Mouse (Mus musculus): ENCODE results near the gene Eif5b. TPM values are rescaled to one million over a fixed set of nuclear protein-coding genes. Genes with fewer than 3 reads are reported as not detected.
A peak's percentile ranks its signal among the peaks of the same experiment; 100 is the strongest.

Eif5b gene
- polyA plus RNA-seq, 1 experiment from 2014 or later: 30.6 TPM

DNA sequence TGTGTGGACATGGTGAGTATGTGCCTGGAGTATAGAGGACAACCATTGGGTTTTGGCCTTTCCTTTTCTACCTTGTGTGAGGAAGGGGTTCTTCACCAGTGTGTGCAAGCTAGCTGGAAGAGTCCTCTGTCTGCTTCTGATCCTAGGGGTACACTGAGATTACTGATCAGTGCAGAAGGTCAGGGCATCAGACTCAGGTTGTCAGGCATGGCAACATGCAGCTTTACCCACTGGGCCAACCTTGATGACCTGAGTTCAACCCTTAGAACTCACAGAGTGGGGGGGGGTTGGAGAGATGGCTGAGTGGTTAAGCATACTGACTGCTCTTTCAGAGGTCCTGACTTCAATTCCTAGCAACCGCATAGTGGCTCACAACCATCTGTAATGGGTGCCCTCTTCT is 13.5 kb upstream of the Eif5b start:
- H3K36me3 ChIP-seq (replicated peaks): peaks cover 53% of the 10 kb centered on the region
- H3K27me3 ChIP-seq (replicated peaks; ENCODE audit: low read depth, poor library complexity, severe bottlenecking): no peaks in the 10 kb centered on the region
- peaks cover 4% of the 10 kb centered on the region; the same call in 1 of the 2 replicates for H3K4me1 ChIP-seq
- no peak for DNase-seq (ENCODE audit: low spot score)
- no peaks in the 10 kb centered on the region for H3K9me3 ChIP-seq
- WGBS: 98% methylated on average over 1 of the region's 1 CpGs
- no peak overlapping the region for H3K4me3 ChIP-seq
- no peak overlapping the region for H3K27ac ChIP-seq (replicated peaks)

DNA sequence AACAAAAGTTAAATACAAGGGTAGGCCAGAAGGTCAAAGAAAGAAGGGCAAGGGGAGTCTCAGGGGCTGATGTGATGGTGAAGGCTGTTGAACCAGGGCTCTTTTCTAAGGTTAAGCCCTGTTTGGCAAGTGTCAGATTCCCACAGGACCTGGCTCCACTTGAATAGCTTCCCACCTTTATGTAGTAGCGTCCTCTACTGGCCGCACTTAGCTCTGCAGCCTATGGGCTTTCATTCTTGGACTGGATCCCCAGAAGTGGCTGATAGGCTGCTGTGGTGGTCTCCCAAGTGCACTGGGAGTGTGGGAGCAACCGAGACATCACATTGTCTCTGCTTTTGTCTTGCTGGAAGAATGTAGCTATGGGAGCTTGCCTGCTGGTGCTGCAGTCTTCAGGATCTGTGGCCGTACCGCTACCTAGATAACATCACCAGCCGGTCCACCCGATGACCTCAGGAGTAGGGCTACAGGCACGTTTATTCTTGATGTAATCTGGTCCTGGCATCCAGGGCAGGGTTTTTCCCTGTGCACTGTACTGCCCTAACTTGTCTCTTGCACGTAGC is 12.0 kb upstream of the Eif5b start:
- no peak overlapping the region for H3K4me3 ChIP-seq
- peaks cover 68% of the 10 kb centered on the region for H3K36me3 ChIP-seq (replicated peaks)
- no peaks in the 10 kb centered on the region for H3K27me3 ChIP-seq (replicated peaks; ENCODE audit: low read depth, poor library complexity, severe bottlenecking)
- peaks cover 4% of the 10 kb centered on the region; the same call in 1 of the 2 replicates for H3K4me1 ChIP-seq
- H3K27ac ChIP-seq (replicated peaks): no peak overlapping the region
- H3K9me3 ChIP-seq: no peaks in the 10 kb centered on the region
- WGBS: 81% methylated on average over 9 of the region's 9 CpGs
- no peak for DNase-seq (ENCODE audit: low spot score)

DNA sequence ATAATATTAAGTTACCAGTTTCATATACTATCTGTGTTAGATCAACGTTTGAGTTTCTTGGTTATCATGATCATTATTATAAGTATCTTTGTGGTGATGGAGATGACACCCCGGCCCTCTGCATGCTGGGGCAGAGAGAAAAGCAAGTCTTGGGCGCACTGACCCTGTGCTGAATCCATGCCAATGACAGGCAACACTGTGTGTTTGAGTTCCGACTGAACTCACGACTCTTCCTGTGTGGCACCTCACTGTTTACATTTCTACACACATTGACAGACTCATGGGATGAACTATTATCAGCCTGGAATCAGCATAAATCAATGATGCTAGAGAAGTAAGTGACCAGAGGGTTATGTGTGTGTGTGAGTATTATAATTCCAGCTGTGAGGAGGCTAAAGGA is 10.0 kb upstream of the Eif5b start:
- 94% methylated on average over 5 of the region's 5 CpGs for WGBS
- H3K27ac ChIP-seq (replicated peaks): no peak overlapping the region
- H3K36me3 ChIP-seq (replicated peaks): peaks cover 88% of the 10 kb centered on the region
- H3K4me3 ChIP-seq: no peak overlapping the region
- no peak for DNase-seq (ENCODE audit: low spot score)
- H3K4me1 ChIP-seq: peaks cover 4% of the 10 kb centered on the region; the same call in 1 of the 2 replicates
- no peaks in the 10 kb centered on the region for H3K27me3 ChIP-seq (replicated peaks; ENCODE audit: low read depth, poor library complexity, severe bottlenecking)
- H3K9me3 ChIP-seq: no peaks in the 10 kb centered on the region

GRCm38 (mm10) chr1:37996226-37996625 is 1.6 kb upstream of the Eif5b start:
- Histone ChIP-seq H3K4me1 (peaks cover 16% of the 10 kb centered on the region), H3K27me3 (replicated peaks; ENCODE audit: low read depth, poor library complexity, severe bottlenecking) (no peaks in the 10 kb centered on the region), H3K4me3 (peak overlapping the region; percentile 99), H3K9me3 (no peaks in the 10 kb centered on the region), H3K27ac (replicated peaks) (peak overlapping the region; percentile 96), H3K36me3 (replicated peaks) (peaks cover 47% of the 10 kb centered on the region)
- DNase-seq (ENCODE audit: low spot score): no peak
- WGBS: 49% methylated on average over 3 of the region's 3 CpGs

GRCm38 (mm10) chr1:37996877-37997484 is 829 bp upstream of the Eif5b start:
- Histone ChIP-seq H3K36me3 (replicated peaks) (peaks cover 40% of the 10 kb centered on the region), H3K4me3 (peak overlapping the region; percentile 99), H3K9me3 (no peaks in the 10 kb centered on the region), H3K4me1 (peaks cover 16% of the 10 kb centered on the region), H3K27ac (replicated peaks) (peak overlapping the region; percentile 96), H3K27me3 (replicated peaks; ENCODE audit: low read depth, poor library complexity, severe bottlenecking) (no peaks in the 10 kb centered on the region)
- WGBS: 0% methylated on average over 42 of the region's 42 CpGs
- peak; percentile 97 for DNase-seq (ENCODE audit: low spot score)

- peaks cover 16% of the 10 kb centered on the region for H3K4me1 ChIP-seq
- no peaks in the 10 kb centered on the region for H3K27me3 ChIP-seq (replicated peaks; ENCODE audit: low read depth, poor library complexity, severe bottlenecking)
- peak overlapping the region; percentile 99 for H3K4me3 ChIP-seq
- H3K9me3 ChIP-seq: no peaks in the 10 kb centered on the region
- 5% methylated on average over 44 of the region's 47 CpGs for WGBS
- H3K27ac ChIP-seq (replicated peaks): peak overlapping the region; percentile 96
- H3K36me3 ChIP-seq (replicated peaks): peaks cover 23% of the 10 kb centered on the region
- no peak for DNase-seq (ENCODE audit: low spot score)
These were observed 775 bp downstream of the Eif5b start for GRCm38 (mm10) chr1:37998371-37999199.

- Histone ChIP-seq H3K27ac (replicated peaks) (no peak overlapping the region), H3K4me1 (peaks cover 16% of the 10 kb centered on the region), H3K36me3 (replicated peaks) (peaks cover 14% of the 10 kb centered on the region), H3K4me3 (peak overlapping the region; percentile 99), H3K9me3 (no peaks in the 10 kb centered on the region), H3K27me3 (replicated peaks; ENCODE audit: low read depth, poor library complexity, severe bottlenecking) (no peaks in the 10 kb centered on the region)
- 84% methylated on average over 3 of the region's 3 CpGs for WGBS
- DNase-seq (ENCODE audit: low spot score): no peak
These were observed 1.7 kb downstream of the Eif5b start for GRCm38 (mm10) chr1:37999552-37999951.

DNA sequence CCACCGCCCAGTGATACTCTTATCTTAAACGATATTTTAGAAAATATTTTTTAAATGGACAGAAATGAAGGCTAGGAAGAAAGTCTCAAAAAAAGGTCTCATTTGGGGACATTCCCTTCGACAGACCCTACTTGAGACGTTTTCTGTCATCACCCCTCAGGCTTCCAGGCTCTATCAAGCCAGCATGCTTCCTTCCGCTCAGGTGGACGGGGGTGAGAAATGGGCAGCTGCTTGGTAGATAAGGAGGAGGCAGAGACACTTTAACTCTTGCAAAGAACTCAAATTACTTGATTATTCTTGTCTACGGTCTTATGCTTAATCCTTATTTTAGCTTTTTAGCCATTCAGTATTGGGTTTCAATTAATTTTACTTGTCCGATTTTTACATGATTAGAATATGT is 3.0 kb downstream of the Eif5b start:
- DNase-seq (ENCODE audit: low spot score): no peak
- 93% methylated on average over 8 of the region's 8 CpGs for WGBS

GRCm38 (mm10) chr1:38001956-38002355 is 4.1 kb downstream of the Eif5b start:
- H3K36me3 ChIP-seq (replicated peaks): peaks cover 2% of the 10 kb centered on the region
- H3K4me1 ChIP-seq: peaks cover 11% of the 10 kb centered on the region
- no peak for DNase-seq (ENCODE audit: low spot score)
- no peaks in the 10 kb centered on the region for H3K9me3 ChIP-seq
- H3K27ac ChIP-seq (replicated peaks): no peak overlapping the region
- 94% methylated on average over 9 of the region's 9 CpGs for WGBS
- H3K4me3 ChIP-seq: no peak overlapping the region
- H3K27me3 ChIP-seq (replicated peaks; ENCODE audit: low read depth, poor library complexity, severe bottlenecking): no peaks in the 10 kb centered on the region

More for the DNA sequence above, 3.0 kb downstream of the Eif5b start:
- Histone ChIP-seq H3K9me3 (no peaks in the 10 kb centered on the region), H3K27me3 (replicated peaks; ENCODE audit: low read depth, poor library complexity, severe bottlenecking) (no peaks in the 10 kb centered on the region), H3K27ac (replicated peaks) (no peak overlapping the region), H3K36me3 (replicated peaks) (peaks cover 2% of the 10 kb centered on the region), H3K4me1 (peaks cover 16% of the 10 kb centered on the region), H3K4me3 (no peak overlapping the region)

DNA sequence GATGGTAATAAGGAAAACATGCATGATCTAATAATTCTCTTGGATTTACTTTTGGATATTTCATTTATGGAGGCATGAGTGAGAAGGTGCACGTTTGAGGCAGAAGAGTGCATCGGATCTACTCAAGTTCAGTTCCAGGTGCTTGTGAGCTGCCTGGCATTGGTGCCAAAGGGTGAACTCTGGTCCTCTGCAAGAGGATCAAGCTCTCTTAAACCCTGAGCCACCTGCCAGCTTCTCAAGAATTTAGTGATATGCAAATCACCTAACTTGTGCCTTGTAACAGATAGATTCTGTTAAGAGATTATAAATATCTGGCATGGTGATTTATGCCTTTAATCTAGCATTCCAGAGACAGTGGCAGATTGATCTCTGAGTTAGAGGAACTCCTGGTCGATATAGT is 5.2 kb downstream of the Eif5b start:
- Histone ChIP-seq H3K27ac (replicated peaks) (no peak overlapping the region), H3K27me3 (replicated peaks; ENCODE audit: low read depth, poor library complexity, severe bottlenecking) (no peaks in the 10 kb centered on the region), H3K4me3 (no peak overlapping the region), H3K9me3 (no peaks in the 10 kb centered on the region), H3K4me1 (peaks cover 11% of the 10 kb centered on the region), H3K36me3 (replicated peaks) (peaks cover 2% of the 10 kb centered on the region)
- no peak for DNase-seq (ENCODE audit: low spot score)
- 93% methylated on average over 3 of the region's 3 CpGs for WGBS

DNA sequence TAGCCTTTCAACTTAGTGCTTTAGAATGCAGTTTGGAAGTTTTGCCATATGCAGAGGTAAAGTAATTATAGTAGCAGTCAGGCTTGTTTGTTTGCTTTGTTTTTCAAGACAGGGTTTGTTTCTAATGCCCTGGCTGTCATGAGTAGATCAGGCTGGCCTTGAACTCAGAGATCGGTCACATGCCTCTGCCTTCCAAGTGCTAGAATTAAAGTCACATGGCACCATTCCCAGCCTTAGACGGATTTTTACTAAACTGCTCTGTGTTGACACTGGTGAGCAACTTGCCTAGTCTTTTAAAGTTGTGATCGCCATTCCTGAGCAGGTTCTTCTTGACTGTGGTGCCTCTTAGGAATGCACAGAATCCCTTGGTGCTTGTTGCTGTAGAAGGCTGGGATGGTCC is 8.9 kb downstream of the Eif5b start:
- Histone ChIP-seq H3K36me3 (replicated peaks) (no peaks in the 10 kb centered on the region; the same call in 1 of the 2 replicates), H3K4me3 (no peak overlapping the region), H3K9me3 (no peaks in the 10 kb centered on the region), H3K27me3 (replicated peaks; ENCODE audit: low read depth, poor library complexity, severe bottlenecking) (no peaks in the 10 kb centered on the region), H3K27ac (replicated peaks) (no peak overlapping the region), H3K4me1 (no peaks in the 10 kb centered on the region)
- 75% methylated on average over 3 of the region's 3 CpGs for WGBS
- DNase-seq (ENCODE audit: low spot score): no peak

GRCm38 (mm10) chr1:38011647-38012046 is 13.8 kb downstream of the Eif5b start:
- Histone ChIP-seq H3K9me3 (no peaks in the 10 kb centered on the region), H3K27ac (replicated peaks) (no peak overlapping the region), H3K36me3 (replicated peaks) (no peaks in the 10 kb centered on the region), H3K4me3 (no peak overlapping the region), H3K4me1 (no peaks in the 10 kb centered on the region), H3K27me3 (replicated peaks; ENCODE audit: low read depth, poor library complexity, severe bottlenecking) (no peaks in the 10 kb centered on the region)
- no peak for DNase-seq (ENCODE audit: low spot score)
- 86% methylated on average over 6 of the region's 6 CpGs for WGBS

DNA sequence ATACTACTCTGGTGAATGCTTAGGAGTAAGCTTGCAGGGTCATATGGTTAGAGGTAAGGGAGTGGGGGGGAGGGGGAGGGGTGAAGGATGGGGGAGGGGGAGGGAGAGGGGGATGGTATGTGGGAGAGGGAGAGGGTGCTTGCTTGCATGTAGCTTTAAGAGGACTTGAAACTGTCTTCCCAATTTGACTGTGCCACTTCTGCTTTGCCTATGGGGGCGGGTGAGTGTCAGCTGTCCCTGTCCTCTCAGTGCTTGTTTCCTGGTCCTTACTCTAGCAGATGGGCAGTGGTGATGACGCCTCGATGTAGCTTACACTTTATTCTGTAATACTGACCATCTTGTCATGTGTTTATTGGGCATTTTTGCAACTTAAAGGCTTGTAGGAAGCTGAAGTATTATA is 14.3 kb downstream of the Eif5b start:
- H3K36me3 ChIP-seq (replicated peaks): no peaks in the 10 kb centered on the region
- no peak for DNase-seq (ENCODE audit: low spot score)
- H3K4me3 ChIP-seq: no peak overlapping the region
- no peaks in the 10 kb centered on the region for H3K27me3 ChIP-seq (replicated peaks; ENCODE audit: low read depth, poor library complexity, severe bottlenecking)
- H3K4me1 ChIP-seq: no peaks in the 10 kb centered on the region
- WGBS: 84% methylated on average over 3 of the region's 3 CpGs
- no peaks in the 10 kb centered on the region for H3K9me3 ChIP-seq
- H3K27ac ChIP-seq (replicated peaks): no peak overlapping the region

Measured in embryonic facial prominence, embryonic 10.5 days (tissue).